Mouse (Mus musculus) erythroblast, embryonic 14.5 days (primary cell): ENCODE data around the gene Fgfr3. TPM values are rescaled to one million over a fixed set of nuclear protein-coding genes. Genes with fewer than 3 reads are reported as not detected.

Experiments used
- H3K27me3 ChIP-seq: 2 replicates; pipeline ENCODE4 v1.6.1; 2012; ENCODE audit warnings: inconsistent platforms; ENCODE audit not compliant: control insufficient read depth
- H3K36me3 ChIP-seq: 2 replicates; pipeline ENCODE4 v1.6.1; 2012; ENCODE audit warnings: mild to moderate bottlenecking, inconsistent platforms; ENCODE audit not compliant: control insufficient read depth
- H3K4me1 ChIP-seq: 2 replicates; pipeline ENCODE4 v1.6.1; 2012; ENCODE audit warnings: inconsistent platforms; ENCODE audit not compliant: control insufficient read depth
- H3K4me3 ChIP-seq: replicated peaks from 2 replicates; pipeline ENCODE3; 2012; ENCODE audit warnings: moderate library complexity, mild to moderate bottlenecking, inconsistent platforms
- H3K9me3 ChIP-seq: 2 replicates; pipeline ENCODE4 v1.6.1; 2012; ENCODE audit warnings: low read length, inconsistent platforms, mixed read lengths; ENCODE audit not compliant: control insufficient read depth
- GATA1 ChIP-seq: IDR thresholded peaks from 2 replicates; pipeline ENCODE4 v1.6.1; 2012; ENCODE audit warnings: low read length, inconsistent platforms, mixed read lengths
- TAL1 ChIP-seq: IDR thresholded peaks from 3 replicates; pipeline ENCODE4 v1.6.1; 2012; ENCODE audit warnings: low read length, inconsistent platforms, mixed read lengths
- polyA plus RNA-seq: library from polyadenylated mRNA; stranded (reverse); fragments of >175 nt; gene quantifications from 2 replicates; pipeline ENCODE4 v1.2.3, GENCODE M21; 2012

The Fgfr3 gene
- polyA plus RNA-seq, 1 experiment: not detected

GRCm38 (mm10) chr5:33735412-33736092 lies 14.1 kb downstream of the Fgfr3 start:
- H3K36me3 ChIP-seq: peaks cover 22% of the 10 kb centered on the region
- no peaks in the 10 kb centered on the region for H3K27me3 ChIP-seq
- no peaks in the 10 kb centered on the region for H3K4me1 ChIP-seq
- H3K9me3 ChIP-seq: no peaks in the 10 kb centered on the region
- no peak overlapping the region for H3K4me3 ChIP-seq
- TF ChIP-seq TAL1 (no peak), GATA1 (no peak)

- Histone ChIP-seq H3K4me1 (no peaks in the 10 kb centered on the region), H3K4me3 (no peak overlapping the region), H3K36me3 (peaks cover 28% of the 10 kb centered on the region), H3K9me3 (no peaks in the 10 kb centered on the region), H3K27me3 (no peaks in the 10 kb centered on the region)
- no peak for TF ChIP-seq GATA1
- TF ChIP-seq TAL1: no peak
Measured at GRCm38 (mm10) chr5:33736230-33736629, 14.8 kb downstream of the Fgfr3 start.

GRCm38 (mm10) chr5:33737903-33738321 lies 16.4 kb downstream of the Fgfr3 start:
- Histone ChIP-seq H3K27me3 (no peaks in the 10 kb centered on the region), H3K36me3 (peaks cover 31% of the 10 kb centered on the region), H3K4me1 (no peaks in the 10 kb centered on the region), H3K9me3 (no peaks in the 10 kb centered on the region), H3K4me3 (no peak overlapping the region)
- TF ChIP-seq TAL1 (no peak), GATA1 (no peak)

- Histone ChIP-seq H3K4me3 (no peak overlapping the region), H3K4me1 (no peaks in the 10 kb centered on the region), H3K36me3 (peaks cover 35% of the 10 kb centered on the region), H3K9me3 (no peaks in the 10 kb centered on the region), H3K27me3 (no peaks in the 10 kb centered on the region)
- TF ChIP-seq GATA1 (no peak), TAL1 (no peak)
Measured at GRCm38 (mm10) chr5:33738341-33738740, 16.9 kb downstream of the Fgfr3 start.

- H3K36me3 ChIP-seq: peaks cover 44% of the 10 kb centered on the region
- no peak for TF ChIP-seq TAL1
- no peak for TF ChIP-seq GATA1
Measured at GRCm38 (mm10) chr5:33740548-33740947, 19.1 kb downstream of the Fgfr3 start.

GRCm38 (mm10) chr5:33743481-33743880 lies 22.0 kb downstream of the Fgfr3 start:
- H3K4me1 ChIP-seq: no peaks in the 10 kb centered on the region
- TF ChIP-seq TAL1 (no peak), GATA1 (no peak)
- H3K9me3 ChIP-seq: no peaks in the 10 kb centered on the region
- H3K36me3 ChIP-seq: peaks cover 71% of the 10 kb centered on the region
- H3K27me3 ChIP-seq: no peaks in the 10 kb centered on the region
- H3K4me3 ChIP-seq: no peak overlapping the region

More at GRCm38 (mm10) chr5:33740548-33740947, 19.1 kb downstream of the Fgfr3 start:
- Histone ChIP-seq H3K4me1 (no peaks in the 10 kb centered on the region), H3K27me3 (no peaks in the 10 kb centered on the region), H3K4me3 (no peak overlapping the region), H3K9me3 (no peaks in the 10 kb centered on the region)

- Histone ChIP-seq H3K27me3 (no peaks in the 10 kb centered on the region), H3K4me1 (peaks cover 23% of the 10 kb centered on the region), H3K4me3 (no peak overlapping the region), H3K9me3 (no peaks in the 10 kb centered on the region), H3K36me3 (peaks cover 40% of the 10 kb centered on the region)
- TF ChIP-seq TAL1: no peak
- no peak for TF ChIP-seq GATA1
Measured at GRCm38 (mm10) chr5:33777195-33777594, 55.7 kb downstream of the Fgfr3 start.

- Histone ChIP-seq H3K4me3 (peak overlapping the region; percentile 96), H3K9me3 (no peaks in the 10 kb centered on the region), H3K36me3 (peaks cover 16% of the 10 kb centered on the region), H3K27me3 (peaks cover 2% of the 10 kb centered on the region), H3K4me1 (peaks cover 36% of the 10 kb centered on the region)
- TF ChIP-seq GATA1 (no peak), TAL1 (no peak)
Measured at GRCm38 (mm10) chr5:33781964-33782344, 60.5 kb downstream of the Fgfr3 start.

GRCm38 (mm10) chr5:33782345-33782998 lies 61.0 kb downstream of the Fgfr3 start, which contains the start of gene Letm1:
Gene Letm1 (minus strand): TSS chr5:33782817.
- H3K4me1 ChIP-seq: peaks cover 36% of the 10 kb centered on the region
- peak within 1 kb of the TSS; percentile 96 for H3K4me3 ChIP-seq
- H3K36me3 ChIP-seq: peaks cover 11% of the 10 kb centered on the region
- H3K27me3 ChIP-seq: peaks cover 2% of the 10 kb centered on the region
- H3K9me3 ChIP-seq: no peaks in the 10 kb centered on the region
- TF ChIP-seq TAL1 (no peak), GATA1 (no peak)
